Mouse (Mus musculus) spleen, postnatal 36 days (tissue): ENCODE results near the gene Adck1.

Experiments
- DNase-seq, 2 experiments: peaks; one replicate each; pipeline ENCODE4 v3.0.0; 2022; ENCODE audit warnings: low spot score in 2 of 2, mixed read lengths in 1 of 2

The Adck1 gene

GRCm38 (mm10) chr12:88472832-88473231, 112.5 kb downstream of the Adck1 start:
- no peak for DNase-seq

GRCm38 (mm10) chr12:88473796-88474195, 113.4 kb downstream of the Adck1 start:
- DNase-seq, result no peak

GRCm38 (mm10) chr12:88475833-88476232, 115.5 kb downstream of the Adck1 start:
- no peak for DNase-seq

GRCm38 (mm10) chr12:88476702-88477101, 116.3 kb downstream of the Adck1 start:
- DNase-seq, result no peak

- no peak for DNase-seq
Measured at GRCm38 (mm10) chr12:88481657-88482056, 121.3 kb downstream of the Adck1 start.

- no peak for DNase-seq
Measured at GRCm38 (mm10) chr12:88490881-88491280, 130.5 kb downstream of the Adck1 start.
